Mouse (Mus musculus) cortical plate, adult 2 months (tissue): ENCODE results near the gene Ahdc1.

ENCODE experiments used
- CTCF ChIP-seq: fragments of 200-500 bp; IDR thresholded peaks from 2 replicates; pipeline ENCODE4 v1.5.1; 2011; ENCODE audit warnings: mild to moderate bottlenecking, control low read depth, low read length; ENCODE audit not compliant: insufficient read depth; ENCODE audit errors: extremely low read depth
- POLR2A ChIP-seq: fragments of 200-500 bp; IDR thresholded peaks from 2 replicates; pipeline ENCODE4 v1.6.1; 2011; ENCODE audit warnings: mild to moderate bottlenecking, low read length, control low read depth; ENCODE audit not compliant: insufficient read depth; ENCODE audit errors: extremely low read depth

DNA sequence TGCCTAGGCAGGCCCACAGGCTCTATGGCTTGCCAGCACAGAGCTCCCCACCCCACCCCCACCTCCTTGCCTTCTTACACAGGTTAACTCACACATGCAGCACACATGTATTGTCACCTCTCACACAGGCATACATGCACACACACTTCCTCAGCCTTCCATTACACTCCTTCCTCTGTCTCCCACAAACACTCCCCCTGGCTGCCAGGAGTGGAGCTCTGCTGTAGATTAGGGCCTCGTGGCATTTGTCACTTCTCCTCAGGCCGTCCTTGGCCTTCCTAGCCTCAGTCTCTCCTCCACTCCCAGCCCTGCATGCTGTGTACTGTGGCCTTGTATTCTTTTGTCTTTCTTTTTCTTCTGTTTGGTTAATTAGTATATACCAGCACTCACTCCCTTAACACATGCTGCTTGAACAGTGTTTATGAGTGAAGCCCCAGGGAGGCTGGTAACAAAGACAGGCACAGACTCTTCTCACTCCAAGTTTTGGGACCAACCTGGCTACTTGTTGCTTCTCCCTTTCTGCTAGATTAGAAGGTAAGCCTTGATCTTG, 15.8 kb downstream of the Ahdc1 start:
- TF ChIP-seq CTCF (peak; percentile 21; the same call in 1 of the 2 replicates), POLR2A (no peak)
